Mouse (Mus musculus) CH12.LX (cell line): ENCODE data around the gene Lime1. TPM values are rescaled to one million over a fixed set of nuclear protein-coding genes. Genes with fewer than 3 reads are reported as not detected.

Experiments
- DNase-seq: peaks from one replicate; pipeline ENCODE4 v3.0.0-alpha.2; 2013; ENCODE audit errors: extremely low read depth
- H3K27ac ChIP-seq: 2 replicates; pipeline ENCODE4 v1.5.1; 2012; ENCODE audit warnings: low read depth, mild to moderate bottlenecking, control low read depth, moderate library complexity; ENCODE audit not compliant: insufficient read depth
- H3K27me3 ChIP-seq: replicated peaks from 2 replicates; pipeline ENCODE3; 2012; ENCODE audit warnings: inconsistent platforms
- H3K36me3 ChIP-seq, 2 experiments: replicated peaks in 1 of 2; 2 replicates each; pipeline versions ENCODE3 to v1.6.1; 2012; ENCODE audit warnings: inconsistent platforms in 1 of 2, low read length in 1 of 2, mild to moderate bottlenecking in 1 of 2, mixed read lengths in 1 of 2, moderate library complexity in 1 of 2; ENCODE audit not compliant: control insufficient read depth in 1 of 2, insufficient read depth in 1 of 2
- H3K4me1 ChIP-seq, 2 experiments: 2 replicates each; pipeline ENCODE4 v1.6.1; 2012; ENCODE audit warnings: inconsistent platforms in 1 of 2, moderate library complexity in 1 of 2; ENCODE audit not compliant: insufficient read depth in 2 of 2, control insufficient read depth in 1 of 2
- H3K4me2 ChIP-seq: 2 replicates; pipeline ENCODE4 v1.6.1; 2012; ENCODE audit warnings: low read depth, mild to moderate bottlenecking, control low read depth; ENCODE audit not compliant: poor library complexity, insufficient read depth, severe bottlenecking
- H3K4me3 ChIP-seq, 3 experiments: fragments of 150-350 bp in 1 of 3; sonication (generic) in 1 of 3; replicated peaks in 1 of 3; 2 replicates each; pipeline versions ENCODE3 to v1.5.1; 2011 to 2012; ENCODE audit warnings: low read depth in 2 of 3, low read length in 2 of 3, mild to moderate bottlenecking in 2 of 3, moderate library complexity in 2 of 3, control low read depth in 1 of 3, improper control_type of control experiment in 1 of 3, inconsistent platforms in 1 of 3, mixed read lengths in 1 of 3; ENCODE audit not compliant: poor library complexity in 1 of 3
- H3K79me2 ChIP-seq: replicated peaks from 2 replicates; pipeline ENCODE4 v1.6.1; 2012; ENCODE audit warnings: mild to moderate bottlenecking, moderate library complexity; ENCODE audit not compliant: control insufficient read depth, poor library complexity, insufficient read depth, severe bottlenecking; ENCODE audit errors: extremely low read depth
- H3K9ac ChIP-seq: 2 replicates; pipeline ENCODE4 v1.6.1; 2012; ENCODE audit warnings: low read depth, mild to moderate bottlenecking, control low read depth, moderate library complexity; ENCODE audit not compliant: insufficient read depth
- H3K9me3 ChIP-seq: replicated peaks from 2 replicates; pipeline ENCODE3; 2012; ENCODE audit warnings: low read length, inconsistent platforms, mixed read lengths
- BHLHE40 ChIP-seq: IDR thresholded peaks from 2 replicates; pipeline ENCODE4 v1.6.1; 2011; ENCODE audit warnings: mild to moderate bottlenecking, low read depth, low read length, improper control_type of control experiment
- CHD1 ChIP-seq: IDR thresholded peaks from 2 replicates; pipeline ENCODE4 v1.6.1; 2012; ENCODE audit warnings: low read depth, low read length, improper control_type of control experiment, inconsistent platforms
- CHD2 ChIP-seq: IDR thresholded peaks from 2 replicates; pipeline ENCODE4 v1.6.1; 2011; ENCODE audit warnings: low read length, improper control_type of control experiment
- CTCF ChIP-seq, 2 experiments: IDR thresholded peaks in 1 of 2; conservative IDR thresholded peaks in 1 of 2; 2 replicates each; pipeline ENCODE4 v1.5.1; 2011 to 2012; ENCODE audit warnings: low read depth in 2 of 2, low read length in 2 of 2, improper control_type of control experiment in 1 of 2, inconsistent platforms in 1 of 2, mild to moderate bottlenecking in 1 of 2, moderate library complexity in 1 of 2
- E2F4 ChIP-seq: IDR thresholded peaks from 2 replicates; pipeline ENCODE4 v1.6.1; 2011; ENCODE audit warnings: low read depth, low read length, improper control_type of control experiment; ENCODE audit not compliant: insufficient replicate concordance
- EP300 ChIP-seq: IDR thresholded peaks from 2 replicates; pipeline ENCODE4 v1.6.1; 2011; ENCODE audit warnings: low read length, improper control_type of control experiment
- ETS1 ChIP-seq: conservative IDR thresholded peaks from 2 replicates; pipeline ENCODE4 v1.6.1; 2012; ENCODE audit warnings: low read depth, mild to moderate bottlenecking, inconsistent platforms, low read length, improper control_type of control experiment, moderate library complexity
- GABPA ChIP-seq: IDR thresholded peaks from 2 replicates; pipeline ENCODE4 v1.6.1; 2012; ENCODE audit warnings: low read depth, low read length, improper control_type of control experiment, inconsistent platforms; ENCODE audit not compliant: insufficient replicate concordance
- IRF4 ChIP-seq: IDR thresholded peaks from 2 replicates; pipeline ENCODE4 v1.6.1; 2014; ENCODE audit warnings: low read depth, mild to moderate bottlenecking, inconsistent platforms, low read length, improper control_type of control experiment
- JUND ChIP-seq: conservative IDR thresholded peaks from 2 replicates; pipeline ENCODE4 v1.6.1; 2011; ENCODE audit warnings: low read depth, low read length, improper control_type of control experiment
- KAT2A ChIP-seq: IDR thresholded peaks from 2 replicates; pipeline ENCODE4 v1.6.1; 2012; ENCODE audit warnings: low read length, improper control_type of control experiment, inconsistent platforms; ENCODE audit not compliant: insufficient replicate concordance
- MAX ChIP-seq: IDR thresholded peaks from 2 replicates; pipeline ENCODE4 v1.6.1; 2011; ENCODE audit warnings: low read length, improper control_type of control experiment
- MEF2A ChIP-seq: IDR thresholded peaks from 2 replicates; pipeline ENCODE4 v1.6.1; 2014; ENCODE audit warnings: low read depth, mild to moderate bottlenecking, inconsistent platforms, low read length, improper control_type of control experiment, borderline replicate concordance
- MXI1 ChIP-seq: IDR thresholded peaks from 2 replicates; pipeline ENCODE4 v1.6.1; 2011; ENCODE audit warnings: mild to moderate bottlenecking, low read depth, low read length, improper control_type of control experiment
- MYC ChIP-seq: IDR thresholded peaks from 2 replicates; pipeline ENCODE4 v1.6.1; 2011; ENCODE audit warnings: low read depth, mild to moderate bottlenecking, improper control_type of control experiment, low read length
- NELFE ChIP-seq: IDR thresholded peaks from 2 replicates; pipeline ENCODE4 v1.6.1; 2011; ENCODE audit warnings: low read depth, low read length, improper control_type of control experiment
- PAX5 ChIP-seq: IDR thresholded peaks from 2 replicates; pipeline ENCODE4 v1.6.1; 2012; ENCODE audit warnings: low read length, inconsistent platforms, mixed read lengths
- POLR2A ChIP-seq: IDR thresholded peaks from 2 replicates; pipeline ENCODE4 v1.6.1; 2011; ENCODE audit warnings: low read depth, mild to moderate bottlenecking, improper control_type of control experiment, low read length
- POLR2AphosphoS2 ChIP-seq: IDR thresholded peaks from 2 replicates; pipeline ENCODE4 v1.6.1; 2011; ENCODE audit warnings: low read depth, low read length, improper control_type of control experiment
- RAD21 ChIP-seq: IDR thresholded peaks from 2 replicates; pipeline ENCODE4 v1.6.1; 2011; ENCODE audit warnings: low read depth, mild to moderate bottlenecking, low read length, improper control_type of control experiment, moderate library complexity
- SMC3 ChIP-seq: IDR thresholded peaks from 2 replicates; pipeline ENCODE4 v1.6.1; 2011; ENCODE audit warnings: low read depth, low read length, improper control_type of control experiment
- UBTF ChIP-seq: IDR thresholded peaks from 2 replicates; pipeline ENCODE4 v1.6.1; 2012; ENCODE audit warnings: low read depth, mild to moderate bottlenecking, inconsistent platforms, low read length, improper control_type of control experiment, moderate library complexity
- USF1 ChIP-seq: IDR thresholded peaks from 2 replicates; pipeline ENCODE4 v1.6.1; 2014; ENCODE audit warnings: low read depth, mild to moderate bottlenecking, inconsistent platforms, low read length, improper control_type of control experiment
- USF2 ChIP-seq: conservative IDR thresholded peaks from 2 replicates; pipeline ENCODE4 v1.6.1; 2011; ENCODE audit warnings: low read depth, low read length, improper control_type of control experiment
- ZC3H11A ChIP-seq: IDR thresholded peaks from 2 replicates; pipeline ENCODE4 v1.6.1; 2012; ENCODE audit warnings: low read depth, mild to moderate bottlenecking, inconsistent platforms, low read length, improper control_type of control experiment
- ZKSCAN1 ChIP-seq: IDR thresholded peaks from 2 replicates; pipeline ENCODE4 v1.6.1; 2012; ENCODE audit warnings: low read depth, inconsistent platforms, low read length, improper control_type of control experiment, borderline replicate concordance
- ZMIZ1 ChIP-seq: IDR thresholded peaks from 2 replicates; pipeline ENCODE4 v1.6.1; 2012; ENCODE audit warnings: low read depth, mild to moderate bottlenecking, inconsistent platforms, low read length, improper control_type of control experiment
- ZNF384 ChIP-seq: IDR thresholded peaks from 2 replicates; pipeline ENCODE4 v1.6.1; 2012; ENCODE audit warnings: low read depth, low read length, improper control_type of control experiment, inconsistent platforms
- dilution Hi-C: fragments of 300-500 bp; cut with MboI; formaldehyde crosslinking; loops from 2 replicates; pipeline ENCODE4 v1.14.3; 2020; ENCODE audit warnings: low sequenced_read_pairs; ENCODE audit not compliant: extremely low pct_unique_long_range_greater_than_20kb, extremely low pct_ligation_motif_present
- in situ Hi-C: fragments of 300-500 bp; cut with MboI; formaldehyde crosslinking; loops from 3 replicates; pipeline ENCODE4 v1.14.3; 2019; ENCODE audit warnings: low sequenced_read_pairs, low pct_ligation_motif_present, low pct_unique_long_range_greater_than_20kb, mixed read lengths
- polyA plus RNA-seq: library from polyadenylated mRNA; unstranded; fragments of >175 nt; gene quantifications from 2 replicates; pipeline ENCODE4 v1.2.1, GENCODE M21; 2012; ENCODE audit warnings: low read depth; ENCODE audit not compliant: insufficient read length
- total RNA-seq, 2 experiments: library from RNA; depleted of rRNA; stranded (reverse); fragments of 300-350 nt in 1 of 2; fragments of >200 nt in 1 of 2; gene quantifications; 2 replicates each; pipeline ENCODE4 v1.2.3; 2012 to 2014

The Lime1 gene
- total RNA-seq (2012; rRNA removed) (59.7 and 61.8 TPM in 2 replicates), total RNA-seq (2014; rRNA removed) (61.5 and 67.0 TPM in 2 replicates), polyA plus RNA-seq (70.7 and 73.9 TPM in 2 replicates)

GRCm38 (mm10) chr2:181379778-181380177 lies at the start of gene Lime1:
Gene Lime1, plus strand, starts transcription at chr2:181380078.
- peaks cover 50 to 84% of the 10 kb centered on the region in 2 experiments for H3K36me3 ChIP-seq
- H3K9me3 ChIP-seq, result no peaks in the 10 kb centered on the region
- no peaks in the 10 kb centered on the region for H3K27me3 ChIP-seq
- no peak for TF ChIP-seq IRF4
- no peak for TF ChIP-seq SMC3
- no peak for TF ChIP-seq ZKSCAN1
- no peak for TF ChIP-seq GABPA
- no peak for TF ChIP-seq POLR2A
- no peak for TF ChIP-seq ZNF384
- no peak within 1 kb of the TSS for H3K9ac ChIP-seq
- in situ Hi-C loops, result no loop called here
- no peak within 1 kb of the TSS for H3K4me2 ChIP-seq
- dilution Hi-C loops, result no loop called here
- H3K4me1 ChIP-seq, result peaks cover 19 to 50% of the 10 kb centered on the region in 2 experiments
- peak within 1 kb of the TSS; percentile 59; the same call in 1 of the 2 replicates for H3K27ac ChIP-seq
- DNase-seq, result no peak
- H3K79me2 ChIP-seq, result peaks cover 17% of the 10 kb centered on the region
- peak within 1 kb of the TSS in 1 of 3 experiments; percentile 63 for H3K4me3 ChIP-seq

- no peak overlapping the region for H3K27ac ChIP-seq
- in situ Hi-C loops, result no loop called here
- no peak for DNase-seq
Measured at GRCm38 (mm10) chr2:181332542-181332941, 47.3 kb upstream of the Lime1 start.

DNA sequence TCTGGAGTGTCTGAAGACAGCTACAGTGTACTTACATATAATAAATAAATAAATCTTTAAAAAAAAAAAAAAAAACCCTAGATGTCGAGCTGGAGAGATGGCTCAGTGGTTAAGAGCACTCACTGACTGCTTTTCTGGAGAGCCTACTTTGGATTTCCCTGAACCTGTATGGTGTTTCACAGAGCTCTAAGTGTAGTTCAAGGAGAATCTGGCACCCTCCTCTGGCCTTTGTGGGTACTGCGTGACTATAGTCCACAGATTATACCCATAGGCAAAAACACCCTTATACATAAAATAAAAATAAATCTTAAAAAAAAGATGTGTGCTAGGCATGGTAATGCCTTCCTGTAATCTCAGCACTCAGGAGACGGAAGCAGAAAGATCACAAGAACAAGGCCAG lies 45.9 kb upstream of the Lime1 start:
- no peak overlapping the region for H3K4me2 ChIP-seq
- H3K4me1 ChIP-seq, result peaks cover 0 to 10% of the 10 kb centered on the region in 2 experiments; a peak in 2 of 4 replicates
- H3K9me3 ChIP-seq, result no peaks in the 10 kb centered on the region
- peak; percentile 75 for DNase-seq
- H3K27me3 ChIP-seq, result no peaks in the 10 kb centered on the region
- H3K27ac ChIP-seq, result no peak overlapping the region
- in situ Hi-C loops (no loop called here), dilution Hi-C loops (no loop called here)
- H3K4me3 ChIP-seq, result no peak overlapping the region
- H3K36me3 ChIP-seq, result peaks cover 60 to 89% of the 10 kb centered on the region in 2 experiments
- H3K9ac ChIP-seq, result no peak overlapping the region
- no peaks in the 10 kb centered on the region for H3K79me2 ChIP-seq
- TF ChIP-seq ZKSCAN1 (no peak), MAX (no peak), ETS1 (no peak), ZNF384 (no peak), NELFE (no peak), USF2 (no peak), ZC3H11A (peak; percentile 30; the same call in 1 of the 2 replicates), EP300 (no peak), KAT2A (no peak), UBTF (no peak), IRF4 (no peak), CHD2 (no peak), MYC (no peak), JUND (no peak), RAD21 (peak; percentile 74), PAX5 (no peak), E2F4 (no peak)

More at GRCm38 (mm10) chr2:181332542-181332941, 47.3 kb upstream of the Lime1 start:
- no peaks in the 10 kb centered on the region for H3K27me3 ChIP-seq
- peaks cover 61 to 90% of the 10 kb centered on the region in 2 experiments for H3K36me3 ChIP-seq
- H3K4me1 ChIP-seq, result peaks cover 0 to 10% of the 10 kb centered on the region in 2 experiments; a peak in 2 of 4 replicates
- no peaks in the 10 kb centered on the region for H3K9me3 ChIP-seq
- dilution Hi-C loops, result no loop called here
- TF ChIP-seq NELFE, result no peak
- no peak for TF ChIP-seq USF2
- no peak for TF ChIP-seq ETS1
- TF ChIP-seq CHD1, result no peak
- no peak for TF ChIP-seq MEF2A
- no peak for TF ChIP-seq BHLHE40
- no peak for TF ChIP-seq E2F4
- TF ChIP-seq PAX5, result no peak
- no peak for TF ChIP-seq CTCF (conservative IDR thresholded peaks at IDR 0.05 in 1 of 2, IDR thresholded peaks at IDR 0.05 in 1 of 2; ENCODE audit: low read depth in 2 of 2, low read length in 2 of 2)
- no peak for TF ChIP-seq POLR2AphosphoS2
- no peak for TF ChIP-seq USF1
- TF ChIP-seq UBTF, result no peak
- no peak for TF ChIP-seq SMC3
- TF ChIP-seq ZMIZ1, result no peak
- no peak for TF ChIP-seq MAX
- TF ChIP-seq MXI1, result no peak
- TF ChIP-seq POLR2A, result no peak
- H3K9ac ChIP-seq, result no peak overlapping the region
- H3K4me3 ChIP-seq, result no peak overlapping the region
- H3K4me2 ChIP-seq, result no peak overlapping the region
- no peaks in the 10 kb centered on the region for H3K79me2 ChIP-seq
